Mouse (Mus musculus): ENCODE data around the gene Irak3. TPM values are rescaled to one million over a fixed set of nuclear protein-coding genes. Genes with fewer than 3 reads are reported as not detected.
A peak's percentile ranks its signal among the peaks of the same experiment; 100 is the strongest.

Gene Irak3
- total and polyA plus RNA-seq, 3 experiments = 0.47 TPM; not detected in 2

- H3K79me2 ChIP-seq (ENCODE audit: control insufficient read depth, insufficient read depth, low read length, poor library complexity) = no peaks in the 10 kb centered on the region
- no peaks in the 10 kb centered on the region for H3K9me3 ChIP-seq (replicated peaks; ENCODE audit: insufficient read depth, low read length)
- H3K4me3 ChIP-seq (ENCODE audit: control insufficient read depth in 1 of 2, insufficient read depth in 1 of 2, low read depth in 2 of 2, low read length in 2 of 2) = no peak overlapping the region
- H3K4me1 ChIP-seq (ENCODE audit: control insufficient read depth in 1 of 2, insufficient read depth in 2 of 2, low read length in 2 of 2) = no peaks in the 10 kb centered on the region
- no peak overlapping the region for H3K27ac ChIP-seq (ENCODE audit: control insufficient read depth, low read depth, low read length)
- no peak overlapping the region for H3K9ac ChIP-seq (ENCODE audit: control insufficient read depth, low read depth, low read length, poor library complexity, severe bottlenecking)
- TF ChIP-seq ELF1 (IDR thresholded peaks at IDR 0.05; ENCODE audit: low read depth, low read length) (no peak), MAFK (IDR thresholded peaks at IDR 0.05; ENCODE audit: borderline replicate concordance, low read depth, low read length) (no peak), RCOR1 (IDR thresholded peaks at IDR 0.05; ENCODE audit: low read depth, low read length) (no peak)
- no peak for DNase-seq (ENCODE audit: low read depth, low spot score)
- H3K36me3 ChIP-seq (ENCODE audit: control insufficient read depth in 1 of 2, insufficient read depth in 2 of 2, low read length in 2 of 2) = no peaks in the 10 kb centered on the region
- no peaks in the 10 kb centered on the region; a peak in 2 of 4 replicates for H3K27me3 ChIP-seq (ENCODE audit: control insufficient read depth in 1 of 2, insufficient read depth in 2 of 2, low read length in 2 of 2)
These were observed 50.3 kb downstream of the Irak3 start for GRCm38 (mm10) chr10:120151672-120152071.

GRCm38 (mm10) chr10:120140916-120141516, 60.9 kb downstream of the Irak3 start:
- Histone ChIP-seq H3K27ac (ENCODE audit: control insufficient read depth, low read depth, low read length) (peak overlapping the region; percentile 46), H3K79me2 (ENCODE audit: control insufficient read depth, insufficient read depth, low read length, poor library complexity) (no peaks in the 10 kb centered on the region)
- TF ChIP-seq CHD1 (IDR thresholded peaks at IDR 0.05; ENCODE audit: low read depth, low read length) (no peak), EP300 (IDR thresholded peaks at IDR 0.05; ENCODE audit: low read depth in 1 of 2, low read length in 2 of 2) (0 out of 4 replicates have a peak, but pooled peaks of 1 of the 2 experiments have one; percentile 26), POLR2A (IDR thresholded peaks at IDR 0.05; ENCODE audit: control insufficient read depth in 1 of 2, insufficient read depth in 1 of 2, low read depth in 1 of 2, low read length in 2 of 2, poor library complexity in 1 of 2) (0 out of 4 replicates have a peak, but pooled peaks of 1 of the 2 experiments have one; percentile 34)

GRCm38 (mm10) chr10:120140193-120140592, 61.7 kb downstream of the Irak3 start:
- no peak for TF ChIP-seq ZC3H11A (IDR thresholded peaks at IDR 0.05; ENCODE audit: low read depth, low read length)
- no peak for TF ChIP-seq TCF12 (IDR thresholded peaks at IDR 0.05; ENCODE audit: low read depth, low read length)
- no peak for TF ChIP-seq POLR2AphosphoS2 (IDR thresholded peaks at IDR 0.05; ENCODE audit: low read length)
- peak; percentile 60; the same call in 1 of the 2 replicates for TF ChIP-seq ZNF384 (IDR thresholded peaks at IDR 0.05; ENCODE audit: low read depth, low read length)
- TF ChIP-seq SIN3A (IDR thresholded peaks at IDR 0.05; ENCODE audit: low read length) = no peak
- TF ChIP-seq MAZ (IDR thresholded peaks at IDR 0.05; ENCODE audit: low read depth, low read length) = no peak
- no peak for TF ChIP-seq BHLHE40 (IDR thresholded peaks at IDR 0.05; ENCODE audit: borderline replicate concordance, low read depth, low read length)
- TF ChIP-seq ELF1 (IDR thresholded peaks at IDR 0.05; ENCODE audit: low read depth, low read length) = no peak
- TF ChIP-seq EP300 (IDR thresholded peaks at IDR 0.05; ENCODE audit: low read depth in 1 of 2, low read length in 2 of 2) = no peak
- no peak for TF ChIP-seq MYC (IDR thresholded peaks at IDR 0.05; ENCODE audit: low read depth, low read length)
- TF ChIP-seq E2F4 (IDR thresholded peaks at IDR 0.05; ENCODE audit: borderline replicate concordance, low read depth, low read length) = no peak
- no peak for TF ChIP-seq NRF1 (IDR thresholded peaks at IDR 0.05; ENCODE audit: insufficient read depth, low read depth, low read length, poor library complexity, severe bottlenecking)
- no peak for TF ChIP-seq POLR2A (IDR thresholded peaks at IDR 0.05; ENCODE audit: control insufficient read depth in 1 of 2, insufficient read depth in 1 of 2, low read depth in 1 of 2, low read length in 2 of 2, poor library complexity in 1 of 2)
- no peak for TF ChIP-seq GATA1 (IDR thresholded peaks at IDR 0.05; ENCODE audit: low read depth, low read length)
- TF ChIP-seq ZMIZ1 (IDR thresholded peaks at IDR 0.05; ENCODE audit: low read depth, low read length) = no peak
- TF ChIP-seq MXI1 (IDR thresholded peaks at IDR 0.05; ENCODE audit: low read depth, low read length) = 0 out of 2 replicates have a peak, but pooled peaks have one; percentile 42
- no peak for TF ChIP-seq ZKSCAN1 (IDR thresholded peaks at IDR 0.05; ENCODE audit: low read depth, low read length)
- no peak for TF ChIP-seq POLR2AphosphoS5 (IDR thresholded peaks at IDR 0.05; ENCODE audit: borderline replicate concordance, low read depth, low read length)
- Histone ChIP-seq H3K79me2 (ENCODE audit: control insufficient read depth, insufficient read depth, low read length, poor library complexity) (no peaks in the 10 kb centered on the region), H3K27ac (ENCODE audit: control insufficient read depth, low read depth, low read length) (no peak overlapping the region), H3K9ac (ENCODE audit: control insufficient read depth, low read depth, low read length, poor library complexity, severe bottlenecking) (peak overlapping the region; percentile 26; the same call in 1 of the 2 replicates), H3K36me3 (ENCODE audit: control insufficient read depth in 1 of 2, insufficient read depth in 2 of 2, low read length in 2 of 2) (peaks cover 0 to 2% of the 10 kb centered on the region in 2 experiments; a peak in 1 of 4 replicates), H3K9me3 (replicated peaks; ENCODE audit: insufficient read depth, low read length) (no peaks in the 10 kb centered on the region), H3K4me1 (ENCODE audit: control insufficient read depth in 1 of 2, insufficient read depth in 2 of 2, low read length in 2 of 2) (peaks cover 0 to 5% of the 10 kb centered on the region in 2 experiments; a peak in 2 of 4 replicates), H3K27me3 (ENCODE audit: control insufficient read depth in 1 of 2, insufficient read depth in 2 of 2, low read length in 2 of 2) (no peaks in the 10 kb centered on the region), H3K4me3 (ENCODE audit: control insufficient read depth in 1 of 2, insufficient read depth in 1 of 2, low read depth in 2 of 2, low read length in 2 of 2) (peak overlapping the region; percentile 2 to 61; a peak in 3 of 4 replicates)
- peak; percentile 72 for DNase-seq (ENCODE audit: low read depth, low spot score)

More at GRCm38 (mm10) chr10:120140916-120141516, 60.9 kb downstream of the Irak3 start:
- Histone ChIP-seq H3K9me3 (replicated peaks; ENCODE audit: insufficient read depth, low read length) (no peaks in the 10 kb centered on the region), H3K36me3 (ENCODE audit: control insufficient read depth in 1 of 2, insufficient read depth in 2 of 2, low read length in 2 of 2) (peaks cover 0 to 2% of the 10 kb centered on the region in 2 experiments; a peak in 1 of 4 replicates), H3K9ac (ENCODE audit: control insufficient read depth, low read depth, low read length, poor library complexity, severe bottlenecking) (peak overlapping the region; percentile 45), H3K27me3 (ENCODE audit: control insufficient read depth in 1 of 2, insufficient read depth in 2 of 2, low read length in 2 of 2) (no peaks in the 10 kb centered on the region), H3K4me3 (ENCODE audit: control insufficient read depth in 1 of 2, insufficient read depth in 1 of 2, low read depth in 2 of 2, low read length in 2 of 2) (peak overlapping the region; percentile 55 to 61), H3K4me1 (ENCODE audit: control insufficient read depth in 1 of 2, insufficient read depth in 2 of 2, low read length in 2 of 2) (peaks cover 0 to 5% of the 10 kb centered on the region in 2 experiments; a peak in 2 of 4 replicates)
- DNase-seq (ENCODE audit: low read depth, low spot score) = peak; percentile 74

All from MEL (cell line).